Mouse (Mus musculus): ENCODE measurements at regions not wholly inside any gene's neighbourhood (a gene's known extent, or its start where the extent isn't known, plus 50 kb on each side); places are given as distances from the start of the nearest gene placed in this dataset.

DNA sequence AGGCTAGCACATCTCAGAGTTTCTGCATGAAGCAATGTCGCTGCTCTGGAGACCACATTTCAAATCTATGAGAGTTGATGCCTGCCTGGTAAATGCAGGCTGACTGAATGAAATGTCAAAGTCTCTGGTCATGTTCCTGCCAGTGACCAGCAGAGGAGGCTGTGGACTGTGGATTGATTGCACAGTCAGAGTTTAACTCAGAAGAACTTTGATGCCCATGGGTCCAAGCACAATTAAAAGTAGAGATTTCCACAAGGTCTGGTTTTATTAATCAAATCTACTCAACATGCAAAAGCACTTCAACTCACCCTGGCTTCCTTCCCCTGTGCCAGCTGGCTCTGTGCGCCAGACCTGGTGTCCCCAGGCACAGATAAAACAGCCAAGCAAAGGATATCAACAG lies 81.3 kb downstream of the Hsd17b3 start:
- Histone ChIP-seq H3K36me3 (ENCODE audit: control insufficient read depth, insufficient read depth, low read length) (no peaks in the 10 kb centered on the region), H3K4me2 (replicated peaks; ENCODE audit: low read depth, low read length) (no peak overlapping the region), H3K4me3 (ENCODE audit: low read length) (no peak overlapping the region), H3K27me3 (ENCODE audit: control insufficient read depth, insufficient read depth, low read length) (no peaks in the 10 kb centered on the region), H3K9ac (ENCODE audit: low read depth, low read length) (no peak overlapping the region), H3K27ac (ENCODE audit: low read depth, low read length) (no peak overlapping the region), H3K9me3 (ENCODE audit: control insufficient read depth, low read length) (no peaks in the 10 kb centered on the region), H3K4me1 (ENCODE audit: control insufficient read depth, insufficient read depth, low read length) (peaks cover 9% of the 10 kb centered on the region)
- no peak for ATAC-seq (ENCODE audit: low FRiP score, low TSS enrichment)
- WGBS = 81% methylated on average over 2 of the region's 2 CpGs

DNA sequence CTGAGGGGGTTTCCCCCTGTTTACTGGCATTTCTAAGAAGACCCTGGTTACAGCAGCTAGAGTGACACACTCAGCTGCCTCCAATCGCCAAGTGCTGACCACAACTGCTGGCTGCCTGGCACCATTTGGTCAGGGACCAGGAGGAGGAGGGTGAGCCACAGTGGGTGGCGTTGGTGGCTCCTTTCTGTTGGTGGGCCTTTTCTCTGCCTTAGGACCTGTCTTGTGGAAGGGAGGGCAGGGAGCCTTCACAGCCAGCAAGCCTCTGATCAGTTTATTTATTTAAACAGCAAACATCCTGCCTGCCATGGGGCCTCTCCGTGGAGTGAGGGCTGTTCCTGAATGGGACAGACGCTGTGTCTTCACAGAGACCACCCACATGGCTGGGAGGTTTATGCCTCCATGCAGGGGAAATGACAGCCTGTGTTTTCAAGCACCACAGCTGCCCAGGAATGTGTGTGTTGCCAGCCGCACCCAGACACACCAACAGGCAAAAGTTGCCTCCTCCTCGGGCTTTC lies 86.0 kb downstream of the Hsd17b3 start:
- Histone ChIP-seq H3K9me3 (ENCODE audit: control insufficient read depth, low read length) (no peaks in the 10 kb centered on the region), H3K4me2 (replicated peaks; ENCODE audit: low read depth, low read length) (no peak overlapping the region), H3K27ac (ENCODE audit: low read depth, low read length) (0 out of 2 replicates have a peak overlapping the region, but pooled peaks have one; percentile 26), H3K36me3 (ENCODE audit: control insufficient read depth, insufficient read depth, low read length) (no peaks in the 10 kb centered on the region), H3K4me1 (ENCODE audit: control insufficient read depth, insufficient read depth, low read length) (peaks cover 12% of the 10 kb centered on the region), H3K27me3 (ENCODE audit: control insufficient read depth, insufficient read depth, low read length) (no peaks in the 10 kb centered on the region), H3K4me3 (ENCODE audit: low read length) (no peak overlapping the region), H3K9ac (ENCODE audit: low read depth, low read length) (0 out of 2 replicates have a peak overlapping the region, but pooled peaks have one; percentile 9)
- WGBS = 8% methylated on average over 6 of the region's 6 CpGs
- peak; percentile 90; the same call in 1 of the 2 replicates for ATAC-seq (ENCODE audit: low FRiP score, low TSS enrichment)

- H3K36me3 ChIP-seq (ENCODE audit: control insufficient read depth, insufficient read depth, low read length) = no peaks in the 10 kb centered on the region
- no peak overlapping the region for H3K9ac ChIP-seq (ENCODE audit: low read depth, low read length)
- H3K27ac ChIP-seq (ENCODE audit: low read depth, low read length) = no peak overlapping the region
- peaks cover 12% of the 10 kb centered on the region for H3K4me1 ChIP-seq (ENCODE audit: control insufficient read depth, insufficient read depth, low read length)
- no peak overlapping the region for H3K4me2 ChIP-seq (replicated peaks; ENCODE audit: low read depth, low read length)
- H3K9me3 ChIP-seq (ENCODE audit: control insufficient read depth, low read length) = no peaks in the 10 kb centered on the region
- ATAC-seq (ENCODE audit: low FRiP score, low TSS enrichment) = no peak
- WGBS = 60% methylated on average over 6 of the region's 6 CpGs
- H3K4me3 ChIP-seq (ENCODE audit: low read length) = no peak overlapping the region
- no peaks in the 10 kb centered on the region for H3K27me3 ChIP-seq (ENCODE audit: control insufficient read depth, insufficient read depth, low read length)
Observed at GRCm38 (mm10) chr13:64000303-64000702, 88.7 kb downstream of the Hsd17b3 start.

GRCm38 (mm10) chr13:63998647-63999046 lies 90.4 kb downstream of the Hsd17b3 start:
- 79% methylated on average over 10 of the region's 10 CpGs for WGBS
- no peaks in the 10 kb centered on the region for H3K36me3 ChIP-seq (ENCODE audit: control insufficient read depth, insufficient read depth, low read length)
- no peaks in the 10 kb centered on the region for H3K9me3 ChIP-seq (ENCODE audit: control insufficient read depth, low read length)
- no peak for ATAC-seq (ENCODE audit: low FRiP score, low TSS enrichment)
- no peak overlapping the region for H3K27ac ChIP-seq (ENCODE audit: low read depth, low read length)
- no peak overlapping the region for H3K4me2 ChIP-seq (replicated peaks; ENCODE audit: low read depth, low read length)
- no peak overlapping the region for H3K4me3 ChIP-seq (ENCODE audit: low read length)
- no peaks in the 10 kb centered on the region for H3K27me3 ChIP-seq (ENCODE audit: control insufficient read depth, insufficient read depth, low read length)
- H3K9ac ChIP-seq (ENCODE audit: low read depth, low read length) = no peak overlapping the region
- H3K4me1 ChIP-seq (ENCODE audit: control insufficient read depth, insufficient read depth, low read length) = peaks cover 11% of the 10 kb centered on the region

DNA sequence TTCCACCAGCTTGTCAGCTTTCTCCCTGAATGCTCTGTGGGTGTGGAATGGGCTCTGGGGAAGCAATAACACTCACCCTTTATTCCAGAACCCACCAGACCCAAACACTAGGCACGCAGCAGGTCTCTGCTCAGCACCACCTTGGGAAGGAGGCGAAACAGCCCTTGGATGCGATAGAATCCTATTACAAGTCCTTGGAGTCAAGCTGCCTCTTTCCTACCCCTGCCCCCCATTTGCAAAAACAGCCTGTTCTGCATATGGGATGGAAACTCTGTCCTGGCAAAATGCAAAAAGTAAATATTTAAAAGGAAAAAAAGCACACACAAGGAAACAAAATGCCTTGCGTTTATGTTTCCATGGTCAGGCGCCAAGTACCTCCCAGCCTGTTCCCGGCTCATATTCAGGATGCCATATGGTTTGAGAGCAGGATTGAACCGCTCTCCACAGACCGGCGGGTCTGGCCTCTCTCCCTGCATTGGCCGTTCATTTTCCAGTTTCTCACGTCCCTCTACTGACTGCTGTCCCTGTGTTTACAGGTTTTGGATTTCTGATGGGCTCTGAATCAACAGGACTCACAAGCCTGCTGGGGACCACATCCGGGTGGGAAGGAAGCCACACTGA lies 95.1 kb downstream of the Hsd17b3 start:
- no peaks in the 10 kb centered on the region for H3K36me3 ChIP-seq (ENCODE audit: control insufficient read depth, insufficient read depth, low read length)
- peaks cover 4% of the 10 kb centered on the region; the same call in 1 of the 2 replicates for H3K4me1 ChIP-seq (ENCODE audit: control insufficient read depth, insufficient read depth, low read length)
- H3K9me3 ChIP-seq (ENCODE audit: control insufficient read depth, low read length) = no peaks in the 10 kb centered on the region
- no peaks in the 10 kb centered on the region for H3K27me3 ChIP-seq (ENCODE audit: control insufficient read depth, insufficient read depth, low read length)
- H3K4me3 ChIP-seq (ENCODE audit: low read length) = no peak overlapping the region
- no peak overlapping the region for H3K4me2 ChIP-seq (replicated peaks; ENCODE audit: low read depth, low read length)
- ATAC-seq (ENCODE audit: low FRiP score, low TSS enrichment) = no peak
- H3K9ac ChIP-seq (ENCODE audit: low read depth, low read length) = no peak overlapping the region
- WGBS = 70% methylated on average over 12 of the region's 12 CpGs
- H3K27ac ChIP-seq (ENCODE audit: low read depth, low read length) = no peak overlapping the region; the same call in 1 of the 2 replicates

DNA sequence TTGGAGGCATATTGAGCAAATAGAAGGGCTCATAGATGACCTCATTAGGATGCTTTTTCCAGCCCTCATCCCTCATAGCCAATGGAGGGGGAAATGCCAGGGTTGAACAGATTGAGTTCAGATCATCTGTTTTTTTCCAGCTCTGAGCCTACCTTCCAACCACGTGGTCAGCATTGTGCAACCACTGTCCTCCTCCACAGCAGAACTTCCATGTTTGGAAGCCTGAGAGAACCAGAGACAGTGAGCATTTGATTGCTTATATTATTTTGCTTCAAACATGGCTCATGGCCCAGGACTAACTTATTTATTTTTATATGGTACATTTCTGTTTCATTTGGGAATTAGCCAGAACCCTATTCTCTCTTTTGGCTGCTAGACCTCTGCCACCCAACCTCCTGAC lies 96.0 kb downstream of the Hsd17b3 start:
- Histone ChIP-seq H3K4me1 (ENCODE audit: control insufficient read depth, insufficient read depth, low read length) (peaks cover 4% of the 10 kb centered on the region; the same call in 1 of the 2 replicates), H3K9ac (ENCODE audit: low read depth, low read length) (no peak overlapping the region), H3K4me3 (ENCODE audit: low read length) (no peak overlapping the region), H3K27me3 (ENCODE audit: control insufficient read depth, insufficient read depth, low read length) (no peaks in the 10 kb centered on the region), H3K27ac (ENCODE audit: low read depth, low read length) (no peak overlapping the region), H3K36me3 (ENCODE audit: control insufficient read depth, insufficient read depth, low read length) (no peaks in the 10 kb centered on the region), H3K9me3 (ENCODE audit: control insufficient read depth, low read length) (no peaks in the 10 kb centered on the region), H3K4me2 (replicated peaks; ENCODE audit: low read depth, low read length) (no peak overlapping the region)
- WGBS = 61% methylated on average over 1 of the region's 1 CpGs
- no peak for ATAC-seq (ENCODE audit: low FRiP score, low TSS enrichment)

GRCm38 (mm10) chr13:63990480-63990958 lies 98.5 kb downstream of the Hsd17b3 start:
- Histone ChIP-seq H3K4me3 (ENCODE audit: low read length) (no peak overlapping the region), H3K4me1 (ENCODE audit: control insufficient read depth, insufficient read depth, low read length) (peaks cover 6% of the 10 kb centered on the region; the same call in 1 of the 2 replicates), H3K27ac (ENCODE audit: low read depth, low read length) (peak overlapping the region; percentile 39; the same call in 1 of the 2 replicates), H3K36me3 (ENCODE audit: control insufficient read depth, insufficient read depth, low read length) (no peaks in the 10 kb centered on the region), H3K9ac (ENCODE audit: low read depth, low read length) (no peak overlapping the region), H3K9me3 (ENCODE audit: control insufficient read depth, low read length) (no peaks in the 10 kb centered on the region), H3K27me3 (ENCODE audit: control insufficient read depth, insufficient read depth, low read length) (no peaks in the 10 kb centered on the region), H3K4me2 (replicated peaks; ENCODE audit: low read depth, low read length) (peak overlapping the region; percentile 6; the same call in 1 of the 2 replicates)
- WGBS = 12% methylated on average over 8 of the region's 8 CpGs
- peak; percentile 53; the same call in 1 of the 2 replicates for ATAC-seq (ENCODE audit: low FRiP score, low TSS enrichment)

DNA sequence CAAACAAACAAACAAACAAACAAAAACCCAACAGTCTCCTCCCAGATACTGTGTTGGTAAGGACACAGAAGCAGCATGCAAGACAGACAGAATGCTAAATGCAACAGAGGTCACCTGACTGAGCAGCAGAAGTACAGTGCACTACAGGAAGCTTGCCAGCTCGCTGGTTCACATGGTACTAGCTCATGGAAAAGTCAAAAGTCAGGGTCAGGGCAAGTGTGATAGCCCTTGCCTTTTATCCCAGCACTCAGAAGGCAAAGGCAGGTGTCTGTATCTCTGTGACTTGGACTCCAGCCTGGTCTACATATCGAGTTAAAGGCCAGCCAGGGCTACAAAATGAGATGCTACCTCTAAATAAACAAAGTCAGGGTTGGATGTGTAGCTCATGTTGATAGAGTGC lies 99.3 kb downstream of the Hsd17b3 start:
- ATAC-seq (ENCODE audit: low FRiP score, low TSS enrichment) = 0 out of 2 replicates have a peak, but pooled peaks have one; percentile 18
- no peaks in the 10 kb centered on the region for H3K9me3 ChIP-seq (ENCODE audit: control insufficient read depth, low read length)

GRCm38 (mm10) chr13:63988263-63988662 lies 100.8 kb downstream of the Hsd17b3 start:
- 64% methylated on average over 4 of the region's 4 CpGs for WGBS
- ATAC-seq (ENCODE audit: low FRiP score, low TSS enrichment) = no peak

More for the DNA sequence above, 99.3 kb downstream of the Hsd17b3 start:
- H3K4me3 ChIP-seq (ENCODE audit: low read length) = no peak overlapping the region
- no peak overlapping the region; the same call in 1 of the 2 replicates for H3K4me2 ChIP-seq (replicated peaks; ENCODE audit: low read depth, low read length)
- no peak overlapping the region for H3K9ac ChIP-seq (ENCODE audit: low read depth, low read length)
- H3K36me3 ChIP-seq (ENCODE audit: control insufficient read depth, insufficient read depth, low read length) = no peaks in the 10 kb centered on the region
- H3K4me1 ChIP-seq (ENCODE audit: control insufficient read depth, insufficient read depth, low read length) = peaks cover 7% of the 10 kb centered on the region; the same call in 1 of the 2 replicates
- H3K27ac ChIP-seq (ENCODE audit: low read depth, low read length) = no peak overlapping the region
- H3K27me3 ChIP-seq (ENCODE audit: control insufficient read depth, insufficient read depth, low read length) = no peaks in the 10 kb centered on the region
- 61% methylated on average over 2 of the region's 2 CpGs for WGBS

More at GRCm38 (mm10) chr13:63988263-63988662, 100.8 kb downstream of the Hsd17b3 start:
- H3K27me3 ChIP-seq (ENCODE audit: control insufficient read depth, insufficient read depth, low read length) = no peaks in the 10 kb centered on the region
- no peaks in the 10 kb centered on the region for H3K9me3 ChIP-seq (ENCODE audit: control insufficient read depth, low read length)
- H3K9ac ChIP-seq (ENCODE audit: low read depth, low read length) = no peak overlapping the region
- H3K4me2 ChIP-seq (replicated peaks; ENCODE audit: low read depth, low read length) = no peak overlapping the region
- H3K27ac ChIP-seq (ENCODE audit: low read depth, low read length) = no peak overlapping the region
- H3K4me1 ChIP-seq (ENCODE audit: control insufficient read depth, insufficient read depth, low read length) = peaks cover 7% of the 10 kb centered on the region; the same call in 1 of the 2 replicates
- no peaks in the 10 kb centered on the region for H3K36me3 ChIP-seq (ENCODE audit: control insufficient read depth, insufficient read depth, low read length)
- no peak overlapping the region for H3K4me3 ChIP-seq (ENCODE audit: low read length)
